Mouse (Mus musculus): ENCODE data around the gene Rfx2.

The Rfx2 gene

DNA sequence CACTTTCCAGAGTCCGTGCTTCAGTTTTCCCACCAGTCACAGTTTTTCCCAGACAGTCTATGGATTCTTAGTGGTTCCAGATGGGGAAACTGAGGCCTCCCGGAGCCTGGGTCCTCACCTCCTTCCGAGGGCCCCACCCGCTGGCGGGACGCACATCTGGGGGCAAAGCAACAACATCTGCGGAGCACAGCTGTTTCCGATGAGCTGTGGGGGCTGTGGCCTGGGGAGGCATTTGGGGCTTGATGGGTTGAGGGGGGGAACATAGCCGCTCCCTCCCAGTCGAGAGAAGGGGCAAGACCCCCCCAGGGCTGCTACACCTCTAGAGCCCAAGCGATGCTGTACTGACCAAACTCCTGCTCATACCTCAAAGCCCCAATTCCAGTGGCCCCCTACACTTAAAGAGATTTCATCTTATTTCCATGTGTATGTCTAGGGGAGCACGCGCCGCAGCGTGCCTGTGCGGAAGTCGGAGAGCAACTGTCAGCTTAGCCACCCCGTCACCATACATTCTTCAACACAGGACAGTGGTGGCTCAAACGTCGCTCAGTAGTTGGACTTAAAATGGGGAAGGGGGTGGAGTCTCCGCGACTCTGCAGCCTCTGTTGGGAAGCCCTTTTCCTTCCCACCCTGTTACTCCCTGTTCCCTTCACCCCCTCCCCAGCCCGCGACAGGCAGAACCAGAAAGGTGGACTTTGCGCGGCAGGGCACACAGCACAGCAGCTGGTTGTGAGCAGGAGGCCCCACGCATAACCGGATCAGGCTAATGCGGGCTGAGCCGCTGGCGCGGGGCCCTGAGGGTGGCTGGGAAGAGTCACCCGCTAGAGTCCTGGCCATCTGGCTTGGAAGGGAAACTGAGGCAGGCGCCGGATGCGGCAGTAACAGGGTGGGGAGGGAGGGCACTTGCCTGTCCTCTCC, 76.3 kb downstream of the Rfx2 start:
- DNase-seq (ENCODE audit: inconsistent age in 2 of 2, low spot score in 1 of 2): no peak

DNA sequence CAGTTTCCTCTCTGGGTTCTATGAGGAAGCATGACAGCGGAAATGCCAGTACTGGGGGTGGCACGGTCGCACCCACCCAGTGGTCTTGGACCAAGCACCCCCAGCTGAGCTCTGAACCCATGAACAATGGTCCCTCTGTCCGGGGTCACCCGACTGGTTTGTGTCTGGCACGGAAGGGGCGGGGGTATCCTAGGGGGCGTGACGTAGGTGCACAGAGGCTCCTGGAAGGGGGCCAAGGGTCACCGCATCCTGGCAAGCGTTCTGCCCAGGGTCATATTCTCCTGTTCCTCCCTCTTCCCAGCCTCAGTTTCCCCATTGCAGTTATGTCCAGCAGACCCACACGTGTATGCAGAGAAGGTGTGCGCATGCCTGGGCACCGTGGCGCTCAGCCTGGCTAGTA, 77.4 kb downstream of the Rfx2 start:
- no peak for DNase-seq (ENCODE audit: inconsistent age in 2 of 2, low spot score in 1 of 2)

DNA sequence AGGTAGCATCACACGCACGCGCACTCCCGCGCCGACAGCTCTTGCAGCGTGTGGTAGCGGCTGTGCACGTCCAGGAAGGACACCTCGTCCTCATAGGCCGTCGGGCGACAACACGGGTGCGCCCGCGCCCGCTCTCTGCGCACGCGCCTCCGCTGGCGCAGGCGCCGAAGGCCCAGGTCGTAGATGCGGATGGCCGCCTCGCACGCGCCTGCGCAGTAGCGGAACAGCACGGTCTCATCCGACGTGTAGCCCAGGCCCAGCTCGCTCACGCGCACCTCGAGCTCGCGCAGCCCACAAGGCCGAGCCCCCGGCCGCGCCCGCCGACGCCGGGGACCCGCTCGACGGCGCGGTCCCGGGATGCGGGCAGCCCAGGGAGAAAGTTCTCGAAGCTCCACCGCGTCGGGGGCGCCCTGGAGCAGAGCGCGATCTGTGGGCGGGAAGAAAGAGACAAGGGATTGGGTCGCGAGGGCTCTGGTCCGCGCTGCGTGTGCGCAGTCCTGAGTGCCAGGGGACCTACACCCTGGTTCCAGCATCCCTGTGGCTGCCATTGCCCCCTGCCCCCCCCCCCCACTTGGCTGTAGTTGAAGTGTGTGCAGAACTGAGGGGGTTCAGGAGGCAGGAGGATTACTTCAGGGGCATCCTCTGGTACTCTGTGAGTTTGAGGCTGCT, 79.3 kb downstream of the Rfx2 start:
- DNase-seq (ENCODE audit: inconsistent age in 2 of 2, low spot score in 1 of 2): peak; percentile 43 to 60

DNA sequence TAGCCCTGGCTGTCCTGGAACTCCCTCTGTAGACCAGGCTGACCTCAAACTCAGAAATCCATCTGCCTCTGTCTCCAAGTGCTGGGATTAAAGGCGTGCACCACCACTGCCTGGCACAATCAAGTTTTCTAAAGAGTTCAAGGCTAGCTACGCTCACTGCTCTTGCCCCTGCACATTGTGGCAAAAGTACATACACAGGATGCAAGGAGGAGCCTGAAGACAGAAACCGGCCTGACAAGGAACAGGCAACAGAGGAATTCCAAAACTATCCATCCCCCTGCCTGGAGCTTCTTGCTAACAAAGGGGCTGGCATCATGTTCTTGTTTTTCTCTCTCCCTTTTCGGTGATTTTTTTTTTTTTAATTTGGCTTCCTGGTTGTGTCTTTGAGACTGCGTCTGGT, 86.6 kb downstream of the Rfx2 start:
- no peak for DNase-seq (ENCODE audit: inconsistent age in 2 of 2, low spot score in 1 of 2)

DNA sequence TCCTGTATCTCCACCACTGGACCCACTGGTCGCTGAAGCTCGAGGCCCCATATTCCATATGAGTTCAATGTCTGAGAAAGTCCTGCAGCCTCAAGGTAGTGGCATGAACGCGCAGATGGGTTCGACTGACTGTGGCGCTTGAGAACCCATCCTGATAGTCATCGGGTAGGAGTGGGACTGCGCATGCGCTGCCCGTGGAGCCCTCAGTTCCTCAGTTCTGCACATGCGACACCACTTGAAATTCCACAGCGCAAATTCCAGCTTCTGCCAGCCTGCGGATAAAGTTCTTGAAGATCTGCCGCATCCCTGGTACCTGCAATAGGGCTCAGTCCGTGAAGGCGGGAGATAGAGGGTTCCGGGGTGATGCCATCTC, 90.0 kb downstream of the Rfx2 start:
- DNase-seq (ENCODE audit: inconsistent age in 2 of 2, low spot score in 1 of 2): no peak

DNA sequence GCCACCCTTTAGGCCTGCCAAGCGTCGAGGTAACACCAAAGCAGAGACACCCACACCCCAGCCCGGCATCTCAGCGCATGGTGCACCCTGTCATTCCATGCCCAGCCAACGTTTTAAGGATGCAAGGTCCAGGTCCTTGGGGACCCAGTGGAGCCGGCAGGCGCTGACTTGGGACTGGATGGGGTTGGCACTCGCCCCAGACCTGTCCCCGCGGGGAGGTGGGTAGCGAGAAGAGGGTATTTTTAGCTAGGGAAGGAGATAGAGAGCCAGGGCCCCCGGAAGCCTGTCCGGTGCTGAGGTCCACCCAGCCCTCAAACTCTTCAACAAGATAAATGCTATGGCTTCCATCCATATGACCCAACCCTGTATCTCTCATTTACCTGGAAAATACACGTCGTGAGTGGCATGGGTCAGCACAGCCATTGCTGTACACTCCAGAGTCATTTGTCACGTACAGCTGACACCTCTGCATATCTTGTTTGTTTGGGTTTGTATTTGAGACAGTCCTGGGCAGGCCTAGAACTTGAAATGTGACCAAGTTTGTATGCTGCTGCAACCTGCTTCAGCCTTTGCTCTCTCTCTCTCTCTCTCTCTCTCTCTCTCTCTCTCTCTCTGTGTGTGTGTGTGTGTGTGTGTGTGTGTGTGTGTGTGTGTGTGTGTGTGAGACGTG, 90.6 kb downstream of the Rfx2 start:
- no peak for DNase-seq (ENCODE audit: inconsistent age in 2 of 2, low spot score in 1 of 2)

DNA sequence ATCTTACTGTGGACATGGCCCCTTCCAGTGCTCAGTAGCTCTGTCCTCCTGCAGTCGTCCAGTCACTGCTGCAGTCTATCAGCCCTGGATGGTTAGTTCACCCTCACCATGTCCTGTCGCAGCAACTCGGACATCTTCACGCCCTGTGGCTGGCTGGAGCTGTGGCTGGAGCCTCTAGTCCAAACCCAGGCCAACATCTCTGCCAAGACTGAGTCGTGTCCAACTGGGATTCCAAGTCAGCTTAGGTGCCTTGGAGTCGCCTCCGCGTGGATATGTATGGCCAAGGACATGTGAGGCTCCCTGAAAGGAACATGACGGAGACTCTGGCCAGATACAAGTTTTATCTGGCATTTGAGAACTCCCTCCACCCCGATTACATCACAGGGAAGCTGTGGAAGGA, 92.6 kb downstream of the Rfx2 start:
- no peak for DNase-seq (ENCODE audit: inconsistent age in 2 of 2, low spot score in 1 of 2)

DNA sequence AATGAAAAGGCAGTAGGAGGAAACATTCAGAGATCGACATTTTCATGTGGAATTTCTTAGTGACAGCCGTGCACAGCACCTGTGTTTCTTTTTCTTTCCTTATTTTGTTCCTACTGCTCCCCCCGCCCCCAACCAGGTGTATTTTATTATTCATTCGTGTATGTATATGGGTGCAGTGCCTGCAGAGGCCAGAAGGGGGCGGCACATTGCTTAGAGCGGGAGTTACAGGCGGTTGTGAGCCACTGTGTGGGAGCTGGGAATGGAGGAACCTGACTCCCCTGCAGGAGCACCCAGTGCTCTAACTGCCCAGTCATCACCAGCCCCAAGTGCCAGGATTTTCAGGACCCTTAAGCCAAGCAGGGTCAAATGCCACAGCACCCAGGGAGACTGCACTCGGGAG, 94.3 kb downstream of the Rfx2 start:
- DNase-seq (ENCODE audit: inconsistent age in 2 of 2, low spot score in 1 of 2): no peak

DNA sequence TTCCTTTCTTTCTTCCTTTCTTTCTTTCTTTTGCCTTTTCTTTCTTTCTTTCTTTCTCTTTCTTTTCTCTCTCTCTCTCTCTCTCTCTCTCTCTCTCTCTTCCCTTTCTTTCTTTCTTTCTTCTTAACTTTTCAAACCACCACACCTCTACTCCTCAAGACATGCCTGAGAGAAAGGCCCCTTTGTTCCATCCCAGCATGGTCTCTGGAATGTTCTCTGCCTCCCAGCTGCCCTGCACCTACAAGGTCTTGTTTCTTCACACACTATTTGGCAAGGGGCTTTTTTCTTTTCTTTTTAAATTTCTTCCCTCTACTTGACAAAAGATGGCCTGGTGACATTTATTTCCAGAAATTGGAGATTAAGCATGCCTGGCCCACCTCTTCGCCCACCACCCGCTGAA, 101.2 kb downstream of the Rfx2 start:
- DNase-seq (ENCODE audit: inconsistent age in 2 of 2, low spot score in 1 of 2): no peak

DNA sequence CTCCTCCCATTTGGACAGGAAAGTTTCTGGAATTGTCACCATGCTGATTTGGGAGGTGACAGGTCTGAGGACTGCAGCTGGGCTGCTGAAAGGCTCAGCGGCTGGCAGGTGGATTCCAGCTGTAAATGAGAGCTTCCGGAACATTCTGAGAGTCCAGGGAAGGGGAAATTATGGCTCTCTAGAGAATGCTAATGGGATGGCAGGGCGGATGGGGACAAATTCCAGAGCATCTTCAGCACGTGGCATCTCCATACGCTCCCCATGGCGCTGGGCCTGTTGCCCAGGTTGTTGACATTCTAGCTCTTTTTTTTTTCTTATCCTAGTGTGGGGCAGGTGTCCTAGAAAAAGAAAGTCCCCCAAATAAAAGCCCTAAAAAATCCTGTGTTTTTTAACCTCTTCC, 101.7 kb downstream of the Rfx2 start:
- no peak for DNase-seq (ENCODE audit: inconsistent age in 2 of 2, low spot score in 1 of 2)

DNA sequence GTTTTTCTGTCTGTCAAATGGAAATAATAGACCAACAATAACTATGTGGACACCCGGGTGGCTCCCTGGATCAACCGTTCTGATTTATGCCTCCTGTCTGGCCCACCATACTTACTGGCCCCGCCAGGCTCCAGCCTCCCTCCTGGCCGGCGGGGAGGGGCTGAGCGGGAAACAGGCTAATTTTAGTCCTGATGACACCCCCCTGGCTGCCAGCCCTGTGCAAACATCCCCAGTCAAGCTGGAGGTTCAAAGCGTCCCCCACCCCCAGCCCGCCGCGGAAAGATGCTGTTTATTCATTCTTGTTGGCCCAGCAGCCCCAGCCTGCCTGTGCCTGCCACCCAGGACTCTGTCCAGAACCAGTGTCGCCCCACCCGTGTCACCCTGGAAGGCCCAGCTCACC, 102.7 kb downstream of the Rfx2 start:
- no peak for DNase-seq (ENCODE audit: inconsistent age in 2 of 2, low spot score in 1 of 2)

DNA sequence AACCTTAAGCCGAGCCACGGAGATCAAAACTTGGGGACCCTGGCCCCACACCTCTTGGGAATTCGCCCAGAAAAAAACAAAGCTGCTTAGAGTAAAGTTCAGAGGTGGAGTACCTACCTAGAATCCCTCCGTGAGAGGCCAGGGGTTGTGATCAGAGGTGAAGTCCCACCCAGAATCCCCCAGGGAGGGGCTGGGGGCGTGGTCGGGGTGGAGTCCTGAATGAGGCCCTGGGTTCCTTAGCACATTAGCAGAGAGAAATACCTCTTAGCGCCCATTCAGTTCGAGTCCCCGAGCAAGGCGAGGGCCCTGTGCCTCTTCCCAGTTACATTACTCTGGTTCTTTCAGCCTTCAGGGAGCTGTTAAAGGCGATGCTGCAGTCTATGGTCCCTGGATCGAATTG, 103.2 kb downstream of the Rfx2 start:
- DNase-seq (ENCODE audit: inconsistent age in 2 of 2, low spot score in 1 of 2): no peak

DNA sequence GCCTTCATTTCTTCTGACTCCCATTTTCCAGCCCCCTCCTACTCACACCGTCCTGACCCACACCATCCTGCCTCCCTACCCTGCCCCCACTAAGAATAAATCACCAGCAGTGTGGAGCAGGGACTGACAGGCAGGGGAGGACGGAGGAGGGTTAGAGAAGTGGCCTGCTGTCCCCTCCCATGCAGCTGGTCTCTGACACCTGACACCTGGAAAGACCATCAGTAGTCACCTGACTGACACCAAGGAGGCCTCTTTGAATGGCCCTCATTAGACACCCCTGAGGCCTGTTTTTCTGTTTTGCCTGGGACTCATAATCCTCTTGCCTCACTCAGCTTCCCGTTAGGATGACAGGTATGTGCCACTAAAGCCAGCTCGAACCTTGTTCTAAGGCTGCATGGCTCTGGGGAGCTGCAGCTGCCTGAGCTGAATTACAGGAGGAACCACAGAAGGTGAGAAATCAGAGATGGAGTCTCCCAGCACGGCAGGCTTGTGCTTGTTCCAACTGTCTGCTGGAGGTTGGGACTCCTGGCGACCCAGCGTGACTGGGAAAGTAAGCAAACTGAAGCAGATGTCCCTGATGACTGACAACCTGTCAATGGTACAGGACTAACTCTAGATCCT, 103.7 kb downstream of the Rfx2 start:
- no peak for DNase-seq (ENCODE audit: inconsistent age in 2 of 2, low spot score in 1 of 2)
